Mouse (Mus musculus) liver, embryonic 12.5 days (tissue): ENCODE measurements around the gene Zfand3. TPM values are rescaled to one million over a fixed set of nuclear protein-coding genes. Genes with fewer than 3 reads are reported as not detected.

Experiments
- ATAC-seq: fragments of 200-750 bp; cut with Nextera tagmentation; 2 replicates; pipeline ENCODE4 v1.8.0; 2017; ENCODE audit warnings: moderate number of reproducible peaks, mild to moderate bottlenecking, moderate library complexity
- H3K27ac ChIP-seq: fragments of 300-500 bp; sonication (generic); 2 replicates; pipeline ENCODE4 v1.5.1; 2016; ENCODE audit warnings: mild to moderate bottlenecking
- H3K27me3 ChIP-seq: fragments of 300-500 bp; sonication (generic); replicated peaks from 2 replicates; pipeline ENCODE4 v1.6.1; 2016; ENCODE audit warnings: mild to moderate bottlenecking, moderate library complexity
- H3K36me3 ChIP-seq: fragments of 300-500 bp; sonication (generic); 2 replicates; pipeline ENCODE4 v1.6.1; 2016; ENCODE audit warnings: mild to moderate bottlenecking, moderate library complexity
- H3K4me1 ChIP-seq: fragments of 300-500 bp; sonication (generic); 2 replicates; pipeline ENCODE4 v1.6.1; 2016
- H3K4me2 ChIP-seq: fragments of 300-500 bp; sonication (generic); 2 replicates; pipeline ENCODE4 v1.6.1; 2016; ENCODE audit warnings: mild to moderate bottlenecking, moderate library complexity
- H3K4me3 ChIP-seq: fragments of 300-500 bp; sonication (generic); 2 replicates; pipeline ENCODE4 v1.5.1; 2016; ENCODE audit warnings: mild to moderate bottlenecking, moderate library complexity
- H3K9ac ChIP-seq: fragments of 300-500 bp; sonication (generic); 2 replicates; pipeline ENCODE4 v1.6.1; 2016; ENCODE audit warnings: mild to moderate bottlenecking, moderate library complexity
- H3K9me3 ChIP-seq: fragments of 300-500 bp; sonication (generic); replicated peaks from 2 replicates; pipeline ENCODE4 v1.6.1; 2016; ENCODE audit warnings: mild to moderate bottlenecking, moderate library complexity
- WGBS: fragments of 180-500 bp; shearing (Covaris S2); methylation state at CpG from one replicate; pipeline ENCODE4 v1.1.7; 2016; ENCODE audit not compliant: insufficient replicate concordance; 5-methylcytosine and 5-hydroxymethylcytosine counted together
- polyA plus RNA-seq: library from polyadenylated mRNA; unstranded; fragments of >200 nt; fragmentation: Nextera tagmentation; extraction: Ambion mirVana; gene quantifications from 2 replicates; pipeline ENCODE4 v1.2.1, GENCODE M21; 2016

Zfand3 gene
- polyA plus RNA-seq, 1 experiment from 2014 or later, result 18.8 TPM

DNA sequence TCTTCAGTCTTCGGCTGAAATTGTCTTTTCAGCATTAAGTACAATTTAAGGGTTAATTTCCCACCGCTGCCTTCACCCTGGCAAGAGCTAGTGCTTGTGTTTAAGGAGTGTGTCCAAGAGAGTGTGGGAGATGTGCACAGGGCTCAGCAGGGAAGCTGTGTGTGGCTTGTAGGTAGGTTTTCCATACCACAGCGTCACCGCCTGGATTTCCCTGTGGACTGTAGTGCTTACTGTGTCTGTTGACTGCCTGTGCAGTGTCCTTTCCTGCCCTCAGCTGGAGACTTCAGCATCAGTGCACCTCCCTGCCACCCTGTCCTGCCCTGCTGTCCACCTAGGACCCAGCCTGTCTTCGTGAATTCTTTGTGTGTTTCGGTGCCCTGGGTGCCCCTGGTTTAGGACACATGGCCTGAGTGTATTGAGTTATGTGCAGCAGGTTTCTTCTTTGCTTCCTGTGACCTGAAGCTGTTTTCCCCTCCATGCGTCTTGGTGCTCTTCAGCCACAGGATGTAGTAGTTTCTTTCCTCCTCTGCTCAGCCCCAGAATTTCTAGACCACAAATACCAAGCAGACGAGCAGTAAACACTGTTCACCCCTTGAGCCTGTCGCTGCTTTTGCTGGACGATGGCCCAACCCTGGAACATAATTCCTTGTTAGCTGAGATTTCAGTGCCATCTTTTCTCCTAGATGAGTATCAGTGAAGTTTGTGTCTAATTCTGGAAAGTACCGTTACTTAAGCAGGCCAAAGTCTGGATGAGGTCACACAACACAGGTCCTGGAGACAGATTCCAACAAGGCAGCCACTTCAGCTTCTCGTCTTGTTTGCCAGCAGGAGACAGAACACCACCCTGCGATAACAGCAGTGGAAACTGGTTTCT lies 195.1 kb downstream of the Zfand3 start:
- ATAC-seq, result no peak
- H3K9me3 ChIP-seq, result no peaks in the 10 kb centered on the region
- no peak overlapping the region for H3K4me2 ChIP-seq
- H3K36me3 ChIP-seq, result peaks cover 13% of the 10 kb centered on the region; the same call in 1 of the 2 replicates
- H3K27me3 ChIP-seq, result no peaks in the 10 kb centered on the region
- no peak overlapping the region for H3K27ac ChIP-seq
- whole genome bisulfite sequencing, result 74% methylated on average over 13 of the region's 13 CpGs
- peaks cover 32% of the 10 kb centered on the region for H3K4me1 ChIP-seq
- no peak overlapping the region for H3K4me3 ChIP-seq
- H3K9ac ChIP-seq, result no peak overlapping the region

DNA sequence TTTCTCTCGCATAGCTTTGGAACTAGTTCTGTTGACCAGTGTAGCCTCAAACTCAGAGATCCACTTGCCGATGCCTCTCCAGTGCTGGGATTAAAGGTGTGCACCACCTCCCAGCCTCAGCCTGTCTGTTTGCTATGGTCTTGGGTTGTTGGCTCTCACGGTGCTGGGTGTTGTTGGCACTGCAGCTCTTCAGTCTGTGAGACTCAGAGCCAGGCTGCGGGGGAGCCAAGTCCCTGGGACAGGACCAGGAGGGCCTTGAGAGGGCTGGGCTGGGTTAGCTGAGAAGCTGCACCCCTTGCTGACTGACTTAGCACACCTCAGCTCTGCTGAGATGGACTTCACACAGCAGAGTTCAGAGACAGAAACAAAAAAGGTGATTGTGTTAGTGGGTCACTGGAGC lies 195.8 kb downstream of the Zfand3 start:
- H3K4me3 ChIP-seq, result no peak overlapping the region
- H3K27me3 ChIP-seq, result no peaks in the 10 kb centered on the region
- ATAC-seq, result no peak
- H3K9me3 ChIP-seq, result no peaks in the 10 kb centered on the region
- H3K4me1 ChIP-seq, result peaks cover 28% of the 10 kb centered on the region
- H3K9ac ChIP-seq, result no peak overlapping the region
- peaks cover 13% of the 10 kb centered on the region; the same call in 1 of the 2 replicates for H3K36me3 ChIP-seq
- no peak overlapping the region for H3K4me2 ChIP-seq
- no peak overlapping the region for H3K27ac ChIP-seq
- WGBS, result 84% methylated on average over 4 of the region's 4 CpGs

DNA sequence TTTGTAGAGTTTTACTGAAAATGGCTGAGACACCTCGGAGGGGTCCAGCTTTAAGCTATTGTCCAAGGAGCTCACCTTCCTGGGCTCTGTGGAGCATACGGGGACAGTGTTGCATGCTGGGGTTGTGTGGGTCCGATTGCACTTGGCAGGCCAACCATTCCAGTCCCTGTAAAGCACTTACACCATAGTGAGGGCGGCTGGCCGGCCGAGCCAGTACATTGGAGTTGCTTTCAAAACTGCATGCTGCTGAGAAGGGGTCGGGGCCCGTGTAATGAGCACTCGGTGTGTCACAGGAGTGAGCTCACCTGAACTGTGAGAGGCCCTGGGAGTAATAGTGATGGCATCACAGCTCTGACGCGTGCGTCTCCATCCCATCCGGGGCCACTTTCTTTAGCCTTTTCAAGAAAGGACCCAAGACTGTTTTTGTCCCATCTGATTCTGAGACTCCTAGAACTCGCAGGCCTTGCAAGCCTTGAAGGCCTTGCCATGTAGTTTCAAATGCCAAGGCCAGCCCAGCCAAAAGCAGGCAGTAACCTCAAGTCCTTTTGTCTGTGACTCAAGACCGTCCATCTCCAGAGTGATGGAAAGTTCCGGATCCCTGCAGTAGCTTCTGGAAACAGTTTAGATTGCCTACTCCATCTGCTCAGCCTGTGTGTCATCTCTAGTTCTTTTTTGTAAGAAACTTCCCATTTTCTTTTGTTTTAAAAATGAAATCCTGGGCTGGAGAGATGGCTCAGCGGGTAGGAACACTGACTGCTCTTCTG lies 200.7 kb downstream of the Zfand3 start:
- WGBS, result 88% methylated on average over 17 of the region's 17 CpGs
- no peak for ATAC-seq
- no peaks in the 10 kb centered on the region for H3K9me3 ChIP-seq
- H3K27ac ChIP-seq, result no peak overlapping the region
- no peak overlapping the region for H3K4me2 ChIP-seq
- peaks cover 30% of the 10 kb centered on the region for H3K36me3 ChIP-seq
- H3K9ac ChIP-seq, result no peak overlapping the region
- no peaks in the 10 kb centered on the region for H3K27me3 ChIP-seq
- no peaks in the 10 kb centered on the region; the same call in 1 of the 2 replicates for H3K4me1 ChIP-seq
- no peak overlapping the region for H3K4me3 ChIP-seq

DNA sequence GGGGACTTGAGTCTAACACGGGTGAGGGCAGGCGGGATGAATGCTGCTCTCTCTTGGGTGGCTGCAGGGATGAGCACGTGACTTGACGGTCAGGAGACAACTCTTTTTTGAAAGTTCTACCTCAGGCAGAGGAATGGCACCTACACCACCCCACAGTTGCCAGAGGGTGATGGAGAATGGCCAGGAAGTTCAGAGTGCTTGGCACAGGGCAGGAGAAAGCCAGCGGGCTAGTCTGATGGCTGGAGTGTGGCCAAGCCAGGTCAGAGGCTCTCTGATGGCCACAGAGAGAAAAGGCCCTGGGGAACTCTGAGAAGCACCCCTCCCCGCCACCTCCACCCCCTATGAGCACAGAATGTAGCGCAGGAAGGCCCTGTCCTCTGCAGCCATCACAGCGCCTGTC lies 205.7 kb downstream of the Zfand3 start:
- H3K27ac ChIP-seq, result no peak overlapping the region
- no peak overlapping the region for H3K4me2 ChIP-seq
- H3K4me1 ChIP-seq, result peaks cover 14% of the 10 kb centered on the region
- WGBS, result 80% methylated on average over 8 of the region's 8 CpGs
- ATAC-seq, result no peak
- H3K4me3 ChIP-seq, result no peak overlapping the region
- H3K36me3 ChIP-seq, result peaks cover 41% of the 10 kb centered on the region
- H3K9me3 ChIP-seq, result no peaks in the 10 kb centered on the region
- H3K9ac ChIP-seq, result no peak overlapping the region
- H3K27me3 ChIP-seq, result no peaks in the 10 kb centered on the region

DNA sequence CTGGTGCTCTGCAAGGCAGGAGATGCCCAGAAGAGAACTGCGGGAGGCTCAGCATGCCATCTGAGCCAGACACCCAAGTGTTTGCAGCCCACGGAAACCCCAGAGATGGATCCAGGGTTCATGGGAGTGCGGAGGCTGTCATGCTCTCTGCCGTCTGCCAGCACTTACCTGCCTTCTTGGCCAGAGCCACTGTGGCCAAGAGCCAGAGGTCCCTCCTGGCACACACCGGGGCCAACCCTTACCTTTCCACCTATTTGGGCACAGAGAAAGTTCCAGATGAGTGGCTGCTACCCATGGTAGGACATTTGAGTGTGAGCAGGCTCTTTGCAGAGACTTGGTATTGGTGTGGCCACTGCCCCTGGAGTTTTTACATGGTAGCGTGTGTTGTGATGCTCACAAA lies 206.4 kb downstream of the Zfand3 start:
- no peak for ATAC-seq
- Histone ChIP-seq H3K27ac (no peak overlapping the region), H3K36me3 (peaks cover 41% of the 10 kb centered on the region), H3K4me2 (no peak overlapping the region), H3K27me3 (no peaks in the 10 kb centered on the region), H3K4me1 (peaks cover 18% of the 10 kb centered on the region), H3K4me3 (no peak overlapping the region), H3K9ac (no peak overlapping the region), H3K9me3 (no peaks in the 10 kb centered on the region)
- WGBS, result 88% methylated on average over 6 of the region's 6 CpGs

DNA sequence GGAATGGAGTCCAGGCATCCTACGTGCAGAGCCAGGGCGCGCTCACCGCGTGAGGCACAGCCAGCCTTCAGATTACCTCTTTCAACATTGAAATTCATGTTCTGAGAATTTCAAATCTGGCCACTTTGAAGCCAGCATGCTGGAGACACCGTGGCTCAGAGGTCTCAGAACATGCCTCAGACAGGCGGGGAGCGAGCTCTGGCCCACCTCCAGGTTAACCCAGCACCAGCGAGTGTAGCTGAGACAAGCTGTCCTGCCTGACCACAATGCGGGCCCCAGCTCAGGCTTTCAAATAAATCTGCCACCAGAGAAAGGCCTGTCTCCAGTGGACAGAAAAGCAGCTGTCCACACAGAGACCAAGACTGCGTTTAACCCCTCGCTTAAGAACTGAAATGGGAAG lies 208.1 kb downstream of the Zfand3 start:
- H3K36me3 ChIP-seq, result peaks cover 41% of the 10 kb centered on the region
- H3K27ac ChIP-seq, result no peak overlapping the region
- H3K4me2 ChIP-seq, result no peak overlapping the region
- no peak overlapping the region for H3K4me3 ChIP-seq
- H3K9me3 ChIP-seq, result no peaks in the 10 kb centered on the region
- H3K27me3 ChIP-seq, result no peaks in the 10 kb centered on the region
- no peak overlapping the region for H3K9ac ChIP-seq
- WGBS, result 85% methylated on average over 12 of the region's 12 CpGs
- peaks cover 18% of the 10 kb centered on the region for H3K4me1 ChIP-seq
- no peak for ATAC-seq

DNA sequence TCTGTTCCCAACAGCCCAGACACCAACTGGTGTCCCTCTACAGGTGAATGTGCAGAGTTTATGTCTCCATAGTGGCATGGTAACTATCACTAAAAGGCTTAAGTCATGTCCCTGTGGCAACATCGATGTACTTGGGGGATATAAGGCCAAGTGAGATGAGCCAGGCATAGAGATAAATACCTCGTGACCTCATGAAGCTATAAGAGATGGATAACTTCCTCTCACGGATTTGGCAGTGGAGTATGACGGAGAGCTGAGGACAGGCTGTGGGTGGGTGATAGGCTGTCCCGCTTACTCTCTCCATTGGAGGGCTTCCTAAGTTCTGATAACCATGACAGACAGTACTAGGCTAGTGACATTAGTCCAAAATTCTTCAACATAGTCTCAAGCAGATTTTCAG lies 208.8 kb downstream of the Zfand3 start:
- no peak for ATAC-seq
- 50% methylated on average over 5 of the region's 5 CpGs for WGBS

DNA sequence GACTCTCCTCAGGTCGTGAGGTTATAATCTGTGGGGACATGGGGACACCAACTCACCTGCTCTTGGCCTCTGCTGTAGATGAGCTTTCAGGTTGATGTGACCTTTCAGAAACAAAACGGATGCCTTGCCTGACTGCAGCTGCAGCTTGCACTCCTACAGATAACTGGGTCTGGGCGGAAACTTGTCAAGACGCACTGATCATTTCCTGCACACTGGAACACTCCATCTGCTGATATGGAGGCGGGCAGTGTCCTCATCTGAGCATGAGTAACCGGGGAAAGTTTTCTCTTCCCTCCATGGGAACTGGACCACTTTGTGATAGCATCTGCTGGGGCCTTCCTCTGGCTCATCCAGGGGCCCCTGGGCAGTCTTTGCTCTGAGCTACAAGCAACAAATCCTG lies 209.9 kb downstream of the Zfand3 start:
- Histone ChIP-seq H3K27ac (no peak overlapping the region), H3K9me3 (no peaks in the 10 kb centered on the region), H3K4me1 (peaks cover 18% of the 10 kb centered on the region), H3K36me3 (peaks cover 29% of the 10 kb centered on the region), H3K4me2 (no peak overlapping the region), H3K9ac (no peak overlapping the region), H3K27me3 (no peaks in the 10 kb centered on the region), H3K4me3 (no peak overlapping the region)
- no peak for ATAC-seq
- 26% methylated on average over 6 of the region's 6 CpGs for WGBS

More for the DNA sequence above, 208.8 kb downstream of the Zfand3 start:
- Histone ChIP-seq H3K4me3 (no peak overlapping the region), H3K36me3 (peaks cover 34% of the 10 kb centered on the region), H3K27ac (no peak overlapping the region), H3K27me3 (no peaks in the 10 kb centered on the region), H3K9ac (no peak overlapping the region), H3K4me2 (no peak overlapping the region), H3K4me1 (peaks cover 18% of the 10 kb centered on the region), H3K9me3 (no peaks in the 10 kb centered on the region)

DNA sequence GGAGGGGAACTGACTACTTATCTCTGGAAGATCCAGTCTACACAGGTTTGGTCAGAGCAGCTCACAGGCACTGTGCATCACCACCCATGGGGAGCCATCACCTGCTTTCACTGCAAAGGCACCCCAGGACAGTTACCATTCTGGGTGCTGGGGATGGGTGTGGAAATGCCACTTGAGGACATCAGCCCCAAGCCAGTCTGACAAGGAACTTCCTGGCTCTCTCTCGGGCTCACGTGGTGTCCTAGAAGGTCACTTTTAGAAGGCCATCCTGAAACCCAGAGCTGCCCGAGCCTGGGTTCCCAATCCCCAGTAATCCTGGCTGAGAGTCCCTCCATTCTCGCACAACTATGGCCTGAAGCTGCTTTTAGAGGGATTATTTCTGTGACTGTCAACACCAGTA lies 211.2 kb downstream of the Zfand3 start:
- no peak for ATAC-seq
- H3K27me3 ChIP-seq, result no peaks in the 10 kb centered on the region
- H3K9ac ChIP-seq, result no peak overlapping the region
- peaks cover 20% of the 10 kb centered on the region for H3K36me3 ChIP-seq
- no peaks in the 10 kb centered on the region for H3K9me3 ChIP-seq
- no peak overlapping the region for H3K4me3 ChIP-seq
- H3K4me2 ChIP-seq, result no peak overlapping the region
- 58% methylated on average over 4 of the region's 4 CpGs for WGBS
- peaks cover 18% of the 10 kb centered on the region for H3K4me1 ChIP-seq
- no peak overlapping the region for H3K27ac ChIP-seq

DNA sequence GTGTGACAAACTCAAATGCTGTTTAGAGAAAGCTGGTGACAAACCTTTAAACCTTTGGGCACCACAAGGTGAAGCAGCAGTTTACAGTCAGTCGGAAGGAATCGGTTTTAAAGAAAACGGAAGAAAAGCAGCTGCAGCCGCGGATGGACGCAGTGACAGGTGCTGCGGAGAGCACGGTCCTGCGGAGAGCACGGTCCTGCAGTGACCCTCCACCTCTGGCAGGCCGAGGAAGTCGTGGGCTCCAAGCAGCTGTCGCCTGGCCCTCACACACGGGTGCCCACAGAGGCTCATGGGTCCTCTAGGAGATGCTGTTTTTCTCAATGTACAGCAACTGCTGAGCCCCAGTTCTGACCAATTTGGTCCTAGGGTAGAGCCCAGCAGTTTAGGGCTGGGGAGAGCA lies 217.1 kb downstream of the Zfand3 start:
- Histone ChIP-seq H3K9ac (no peak overlapping the region), H3K36me3 (peaks cover 9% of the 10 kb centered on the region), H3K4me3 (no peak overlapping the region), H3K27ac (no peak overlapping the region), H3K4me1 (no peaks in the 10 kb centered on the region), H3K9me3 (no peaks in the 10 kb centered on the region), H3K27me3 (no peaks in the 10 kb centered on the region), H3K4me2 (no peak overlapping the region)
- ATAC-seq, result no peak
- 71% methylated on average over 14 of the region's 14 CpGs for WGBS

DNA sequence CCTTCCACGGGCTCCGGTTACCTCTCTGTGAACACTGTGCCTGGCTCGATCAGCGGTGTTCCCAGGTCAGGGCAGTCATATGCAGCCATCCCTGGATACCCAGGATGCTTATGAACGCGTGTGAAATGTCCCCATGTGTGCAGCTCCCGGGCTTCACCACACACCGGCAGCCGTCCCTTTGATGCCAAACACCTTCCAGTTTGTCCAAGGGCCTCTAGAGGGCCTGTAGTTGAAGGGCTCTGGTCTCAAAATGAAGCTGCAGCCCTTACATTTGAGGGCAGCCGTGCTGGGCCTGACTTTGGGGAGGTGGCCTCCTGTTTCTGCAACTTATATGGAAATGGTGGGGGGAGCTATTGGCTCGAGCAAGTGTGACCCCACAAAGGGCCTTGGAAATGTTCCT lies 217.8 kb downstream of the Zfand3 start:
- peaks cover 9% of the 10 kb centered on the region for H3K36me3 ChIP-seq
- no peak overlapping the region for H3K4me2 ChIP-seq
- H3K27ac ChIP-seq, result no peak overlapping the region
- no peaks in the 10 kb centered on the region for H3K4me1 ChIP-seq
- no peaks in the 10 kb centered on the region for H3K9me3 ChIP-seq
- no peak for ATAC-seq
- no peak overlapping the region for H3K9ac ChIP-seq
- no peaks in the 10 kb centered on the region for H3K27me3 ChIP-seq
- WGBS, result 78% methylated on average over 11 of the region's 11 CpGs
- H3K4me3 ChIP-seq, result no peak overlapping the region

DNA sequence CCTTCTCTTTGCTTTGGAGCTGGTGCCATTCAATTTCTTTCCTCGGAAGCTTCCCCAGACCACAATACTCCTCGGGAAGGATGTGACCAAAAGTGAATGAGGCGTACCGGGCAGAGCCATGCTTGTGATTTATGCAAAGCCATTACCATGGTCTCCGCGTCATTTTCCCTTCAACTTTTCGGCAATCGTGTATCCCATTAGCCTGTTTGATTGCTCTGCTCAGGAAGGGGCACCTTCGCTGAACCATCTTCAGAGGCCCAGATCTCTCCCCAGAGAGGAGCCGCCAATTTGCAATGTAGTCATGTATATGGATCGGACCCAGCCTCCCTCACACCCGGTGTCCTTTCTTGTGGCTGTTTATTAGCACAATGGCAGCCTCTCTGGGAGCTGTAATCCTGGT lies 218.3 kb downstream of the Zfand3 start:
- Histone ChIP-seq H3K9ac (no peak overlapping the region), H3K27ac (no peak overlapping the region), H3K4me1 (no peaks in the 10 kb centered on the region), H3K4me2 (no peak overlapping the region), H3K27me3 (no peaks in the 10 kb centered on the region), H3K36me3 (peaks cover 9% of the 10 kb centered on the region), H3K4me3 (no peak overlapping the region), H3K9me3 (no peaks in the 10 kb centered on the region)
- WGBS, result 83% methylated on average over 12 of the region's 12 CpGs
- ATAC-seq, result no peak
